Mouse (Mus musculus): ENCODE measurements around the gene Slc35g3. TPM values are rescaled to one million over a fixed set of nuclear protein-coding genes. Genes with fewer than 3 reads are reported as not detected.
A peak's percentile ranks its signal among the peaks of the same experiment; 100 is the strongest.

Slc35g3 gene
- polyA plus RNA-seq, 1 experiment: 1.4 TPM

- Histone ChIP-seq H3K4me1 (ENCODE audit: control insufficient read depth, insufficient read depth, low read length) (peaks cover 20% of the 10 kb centered on the region), H3K4me3 (replicated peaks; ENCODE audit: extremely low read depth, low read depth, low read length) (peak within 1 kb of the TSS; percentile 67)
- TF ChIP-seq CTCF (IDR thresholded peaks at IDR 0.05; ENCODE audit: insufficient read depth, low read length) (no peak), POLR2A (IDR thresholded peaks at IDR 0.05; ENCODE audit: borderline replicate concordance, extremely low read depth, low read depth, low read length) (no peak)
- no peak for DNase-seq
- WGBS: 4% methylated on average over 33 of the region's 33 CpGs
These were observed 39.7 kb upstream of the Slc35g3 start, which contains the start of gene Fgf11 for GRCm38 (mm10) chr11:69801379-69801977. Gene Fgf11, minus strand, starts transcription at chr11:69801857.

GRCm38 (mm10) chr11:69800392-69801197, 38.8 kb upstream of the Slc35g3 start:
- 2% methylated on average over 36 of the region's 36 CpGs for WGBS
- no peak for TF ChIP-seq CTCF (IDR thresholded peaks at IDR 0.05; ENCODE audit: insufficient read depth, low read length)
- no peak for TF ChIP-seq POLR2A (IDR thresholded peaks at IDR 0.05; ENCODE audit: borderline replicate concordance, extremely low read depth, low read depth, low read length)
- H3K4me3 ChIP-seq (replicated peaks; ENCODE audit: extremely low read depth, low read depth, low read length): peak overlapping the region; percentile 39
- peak; percentile 37 for DNase-seq
- H3K4me1 ChIP-seq (ENCODE audit: control insufficient read depth, insufficient read depth, low read length): peaks cover 20% of the 10 kb centered on the region

- 14% methylated on average over 11 of the region's 11 CpGs for WGBS
- TF ChIP-seq CTCF (IDR thresholded peaks at IDR 0.05; ENCODE audit: insufficient read depth, low read length) (no peak), POLR2A (IDR thresholded peaks at IDR 0.05; ENCODE audit: borderline replicate concordance, extremely low read depth, low read depth, low read length) (no peak)
- Histone ChIP-seq H3K4me3 (replicated peaks; ENCODE audit: extremely low read depth, low read depth, low read length) (no peak overlapping the region), H3K4me1 (ENCODE audit: control insufficient read depth, insufficient read depth, low read length) (peaks cover 20% of the 10 kb centered on the region)
- no peak for DNase-seq
These were observed 38.3 kb upstream of the Slc35g3 start for GRCm38 (mm10) chr11:69800138-69800391.

- no peak for DNase-seq
- WGBS: 49% methylated on average over 12 of the region's 12 CpGs
These were observed 37.8 kb upstream of the Slc35g3 start for GRCm38 (mm10) chr11:69799394-69800137.

GRCm38 (mm10) chr11:69797924-69798323, 36.2 kb upstream of the Slc35g3 start:
- no peak for DNase-seq
- no peak for TF ChIP-seq CTCF (IDR thresholded peaks at IDR 0.05; ENCODE audit: insufficient read depth, low read length)
- no peak for TF ChIP-seq POLR2A (IDR thresholded peaks at IDR 0.05; ENCODE audit: borderline replicate concordance, extremely low read depth, low read depth, low read length)
- 81% methylated on average over 7 of the region's 7 CpGs for WGBS
- no peak overlapping the region for H3K4me3 ChIP-seq (replicated peaks; ENCODE audit: extremely low read depth, low read depth, low read length)
- H3K4me1 ChIP-seq (ENCODE audit: control insufficient read depth, insufficient read depth, low read length): peaks cover 15% of the 10 kb centered on the region

More at GRCm38 (mm10) chr11:69799394-69800137, 37.8 kb upstream of the Slc35g3 start:
- no peak overlapping the region for H3K4me3 ChIP-seq (replicated peaks; ENCODE audit: extremely low read depth, low read depth, low read length)
- no peak for TF ChIP-seq POLR2A (IDR thresholded peaks at IDR 0.05; ENCODE audit: borderline replicate concordance, extremely low read depth, low read depth, low read length)
- TF ChIP-seq CTCF (IDR thresholded peaks at IDR 0.05; ENCODE audit: insufficient read depth, low read length): no peak
- H3K4me1 ChIP-seq (ENCODE audit: control insufficient read depth, insufficient read depth, low read length): peaks cover 20% of the 10 kb centered on the region

GRCm38 (mm10) chr11:69795983-69796435, 34.2 kb upstream of the Slc35g3 start:
- Histone ChIP-seq H3K4me3 (replicated peaks; ENCODE audit: extremely low read depth, low read depth, low read length) (peak overlapping the region; percentile 65), H3K4me1 (ENCODE audit: control insufficient read depth, insufficient read depth, low read length) (peaks cover 7% of the 10 kb centered on the region)
- DNase-seq: no peak
- 6% methylated on average over 13 of the region's 13 CpGs for WGBS
- no peak for TF ChIP-seq POLR2A (IDR thresholded peaks at IDR 0.05; ENCODE audit: borderline replicate concordance, extremely low read depth, low read depth, low read length)
- no peak for TF ChIP-seq CTCF (IDR thresholded peaks at IDR 0.05; ENCODE audit: insufficient read depth, low read length)

- 1% methylated on average over 52 of the region's 52 CpGs for WGBS
- peak; percentile 92 for DNase-seq
- peak within 1 kb of the TSS; percentile 65 for H3K4me3 ChIP-seq (replicated peaks; ENCODE audit: extremely low read depth, low read depth, low read length)
- H3K4me1 ChIP-seq (ENCODE audit: control insufficient read depth, insufficient read depth, low read length): peaks cover 4% of the 10 kb centered on the region; the same call in 1 of the 2 replicates
- peak; percentile 93 for TF ChIP-seq POLR2A (IDR thresholded peaks at IDR 0.05; ENCODE audit: borderline replicate concordance, extremely low read depth, low read depth, low read length)
- no peak for TF ChIP-seq CTCF (IDR thresholded peaks at IDR 0.05; ENCODE audit: insufficient read depth, low read length)
These were observed 33.6 kb upstream of the Slc35g3 start, which contains the start of gene Chrnb1 for GRCm38 (mm10) chr11:69795168-69795982. Gene Chrnb1, minus strand, starts transcription at chr11:69795943.

GRCm38 (mm10) chr11:69793429-69793828, 31.7 kb upstream of the Slc35g3 start:
- DNase-seq: no peak
- 59% methylated on average over 5 of the region's 5 CpGs for WGBS
- no peak for TF ChIP-seq POLR2A (IDR thresholded peaks at IDR 0.05; ENCODE audit: borderline replicate concordance, extremely low read depth, low read depth, low read length)
- no peak for TF ChIP-seq CTCF (IDR thresholded peaks at IDR 0.05; ENCODE audit: insufficient read depth, low read length)
- Histone ChIP-seq H3K4me1 (ENCODE audit: control insufficient read depth, insufficient read depth, low read length) (no peaks in the 10 kb centered on the region), H3K4me3 (replicated peaks; ENCODE audit: extremely low read depth, low read depth, low read length) (no peak overlapping the region)

Measured in lung, adult 2 months (tissue).